Mouse (Mus musculus): ENCODE measurements around the gene Ddit4l. TPM values are rescaled to one million over a fixed set of nuclear protein-coding genes. Genes with fewer than 3 reads are reported as not detected.
"Not testable (repeated sequence)": the region's sequence is repeated elsewhere in the genome, so short reads cannot be mapped to it uniquely, and the experiment has no call there.

Ddit4l gene
- 8.3 and 8.6 TPM in 2 replicates for polyA plus RNA-seq (2014; fragmentation: Nextera tagmentation; extraction: Ambion mirVana)

GRCm38 (mm10) chr3:137621312-137621711 is at the start of gene Ddit4l:
TSS of gene Ddit4l (plus strand) at chr3:137621612.
- H3K27me3 ChIP-seq (ENCODE audit: control insufficient read depth, insufficient read depth, low read length); H3K4me3 ChIP-seq (ENCODE audit: low read depth, low read length); H3K9me3 ChIP-seq (ENCODE audit: control insufficient read depth, low read length); DNase-seq (ENCODE audit: low spot score); H3K4me2 ChIP-seq (replicated peaks; ENCODE audit: low read depth, low read length); H3K27ac ChIP-seq (ENCODE audit: low read depth, low read length); ATAC-seq (ENCODE audit: low FRiP score); H3K4me1 ChIP-seq (replicated peaks; ENCODE audit: control insufficient read depth, insufficient read depth, low read length); H3K9ac ChIP-seq (ENCODE audit: low read depth, low read length); H3K36me3 ChIP-seq (ENCODE audit: control insufficient read depth, insufficient read depth, low read length): not testable (repeated sequence)
- WGBS = 86% methylated on average over 3 of the region's 3 CpGs

DNA sequence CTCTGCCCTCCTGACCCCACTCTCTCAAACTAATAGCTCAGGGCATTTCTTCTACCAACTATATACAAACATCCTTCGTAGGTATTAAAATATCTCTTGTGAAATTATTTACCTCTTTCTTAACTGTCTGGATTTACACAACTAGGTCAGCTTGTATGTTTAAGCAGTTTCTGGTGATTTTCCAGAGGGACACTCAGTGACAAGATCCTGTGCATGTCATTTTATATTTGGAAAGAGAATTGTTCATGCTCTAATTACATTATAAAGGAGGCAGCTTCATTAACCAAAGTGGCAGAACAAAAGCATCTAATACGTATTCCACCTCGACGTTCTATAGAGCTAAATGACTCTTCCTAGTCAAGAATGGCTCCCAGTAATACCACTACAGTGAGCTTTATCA is 45.3 kb upstream of the Ddit4l start:
- Histone ChIP-seq H3K27ac (ENCODE audit: low read depth, low read length) (no peak overlapping the region), H3K36me3 (ENCODE audit: control insufficient read depth, insufficient read depth, low read length) (no peaks in the 10 kb centered on the region), H3K9ac (ENCODE audit: low read depth, low read length) (no peak overlapping the region), H3K4me2 (replicated peaks; ENCODE audit: low read depth, low read length) (no peak overlapping the region), H3K9me3 (ENCODE audit: control insufficient read depth, low read length) (no peaks in the 10 kb centered on the region), H3K4me1 (replicated peaks; ENCODE audit: control insufficient read depth, insufficient read depth, low read length) (no peaks in the 10 kb centered on the region), H3K27me3 (ENCODE audit: control insufficient read depth, insufficient read depth, low read length) (no peaks in the 10 kb centered on the region), H3K4me3 (ENCODE audit: low read depth, low read length) (no peak overlapping the region)
- DNase-seq (ENCODE audit: low spot score) = no peak
- ATAC-seq (ENCODE audit: low FRiP score) = no peak
- 76% methylated on average over 4 of the region's 4 CpGs for WGBS

DNA sequence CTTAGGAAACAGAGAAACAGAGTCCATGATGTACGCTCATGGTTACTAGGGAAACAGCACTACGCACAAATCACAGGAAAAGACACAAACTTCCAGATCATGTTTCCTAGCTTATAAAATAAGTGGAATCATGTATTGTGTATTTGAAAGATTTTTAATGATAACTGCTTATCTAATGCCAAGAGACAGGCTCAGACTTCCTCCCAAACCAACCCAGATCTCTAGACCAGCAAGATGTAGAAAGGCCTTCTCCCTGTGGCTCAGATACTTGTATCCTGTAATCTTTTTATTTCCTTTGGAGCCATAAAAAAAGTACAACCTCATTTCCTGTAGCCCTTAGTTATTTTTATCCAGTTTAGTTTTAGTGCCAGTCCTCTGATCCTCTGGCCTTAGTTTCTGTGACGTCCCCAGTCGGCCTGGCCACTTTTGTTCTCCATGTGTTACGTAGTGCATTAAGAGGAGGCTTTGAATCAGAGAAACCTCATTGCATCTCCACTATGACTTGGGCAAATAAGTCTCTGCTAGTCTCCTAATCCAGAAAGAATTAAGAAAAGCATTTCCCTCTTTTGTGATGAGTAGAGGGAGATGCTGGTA is 34.9 kb upstream of the Ddit4l start:
- Histone ChIP-seq H3K9me3 (ENCODE audit: control insufficient read depth, low read length) (no peaks in the 10 kb centered on the region), H3K9ac (ENCODE audit: low read depth, low read length) (no peak overlapping the region), H3K4me3 (ENCODE audit: low read depth, low read length) (no peak overlapping the region), H3K27me3 (ENCODE audit: control insufficient read depth, insufficient read depth, low read length) (no peaks in the 10 kb centered on the region), H3K36me3 (ENCODE audit: control insufficient read depth, insufficient read depth, low read length) (no peaks in the 10 kb centered on the region), H3K4me2 (replicated peaks; ENCODE audit: low read depth, low read length) (no peak overlapping the region), H3K27ac (ENCODE audit: low read depth, low read length) (no peak overlapping the region), H3K4me1 (replicated peaks; ENCODE audit: control insufficient read depth, insufficient read depth, low read length) (no peaks in the 10 kb centered on the region)
- ATAC-seq (ENCODE audit: low FRiP score) = no peak
- 93% methylated on average over 5 of the region's 5 CpGs for WGBS
- DNase-seq (ENCODE audit: low spot score) = no peak

DNA sequence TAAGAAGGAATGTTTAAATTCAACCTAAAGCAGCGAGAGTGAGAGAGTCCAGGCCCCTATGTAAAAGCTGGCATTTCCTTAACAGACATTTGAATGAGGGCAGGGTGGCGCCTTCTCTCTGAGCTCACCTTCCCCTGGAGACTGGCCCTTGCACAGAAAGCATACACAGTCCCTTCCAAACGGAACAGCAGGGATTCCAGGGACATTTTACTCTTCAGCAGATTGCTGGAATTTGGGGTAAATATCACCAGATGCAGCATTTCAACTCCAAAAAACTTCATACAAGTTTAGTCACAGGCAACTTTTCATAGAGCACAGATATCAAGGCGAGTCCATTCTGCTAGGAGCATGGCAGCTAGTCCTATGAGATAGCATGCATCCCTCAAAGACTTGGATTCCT is 31.6 kb upstream of the Ddit4l start:
- H3K27me3 ChIP-seq (ENCODE audit: control insufficient read depth, insufficient read depth, low read length) = no peaks in the 10 kb centered on the region
- H3K9me3 ChIP-seq (ENCODE audit: control insufficient read depth, low read length) = no peaks in the 10 kb centered on the region
- ATAC-seq (ENCODE audit: low FRiP score) = no peak
- DNase-seq (ENCODE audit: low spot score) = no peak
- WGBS = 75% methylated on average over 4 of the region's 4 CpGs
- no peak overlapping the region for H3K4me2 ChIP-seq (replicated peaks; ENCODE audit: low read depth, low read length)
- H3K4me3 ChIP-seq (ENCODE audit: low read depth, low read length) = no peak overlapping the region
- no peaks in the 10 kb centered on the region for H3K36me3 ChIP-seq (ENCODE audit: control insufficient read depth, insufficient read depth, low read length)
- H3K4me1 ChIP-seq (replicated peaks; ENCODE audit: control insufficient read depth, insufficient read depth, low read length) = no peaks in the 10 kb centered on the region
- H3K27ac ChIP-seq (ENCODE audit: low read depth, low read length) = no peak overlapping the region
- no peak overlapping the region for H3K9ac ChIP-seq (ENCODE audit: low read depth, low read length)

GRCm38 (mm10) chr3:137594332-137594905 is 27.0 kb upstream of the Ddit4l start:
- H3K4me2 ChIP-seq (replicated peaks; ENCODE audit: low read depth, low read length) = no peak overlapping the region
- no peak overlapping the region for H3K4me3 ChIP-seq (ENCODE audit: low read depth, low read length)
- H3K36me3 ChIP-seq (ENCODE audit: control insufficient read depth, insufficient read depth, low read length) = no peaks in the 10 kb centered on the region
- no peak overlapping the region for H3K27ac ChIP-seq (ENCODE audit: low read depth, low read length)
- H3K27me3 ChIP-seq (ENCODE audit: control insufficient read depth, insufficient read depth, low read length) = no peaks in the 10 kb centered on the region
- ATAC-seq (ENCODE audit: low FRiP score) = no peak
- 54% methylated on average over 4 of the region's 4 CpGs for WGBS
- DNase-seq (ENCODE audit: low spot score) = no peak
- H3K9me3 ChIP-seq (ENCODE audit: control insufficient read depth, low read length) = no peaks in the 10 kb centered on the region
- H3K4me1 ChIP-seq (replicated peaks; ENCODE audit: control insufficient read depth, insufficient read depth, low read length) = no peaks in the 10 kb centered on the region
- H3K9ac ChIP-seq (ENCODE audit: low read depth, low read length) = no peak overlapping the region

- H3K4me3 ChIP-seq (ENCODE audit: low read depth, low read length) = no peak overlapping the region
- H3K27ac ChIP-seq (ENCODE audit: low read depth, low read length) = no peak overlapping the region
- H3K9ac ChIP-seq (ENCODE audit: low read depth, low read length) = no peak overlapping the region
- DNase-seq (ENCODE audit: low spot score) (no peak), ATAC-seq (ENCODE audit: low FRiP score) (no peak)
- no peak overlapping the region for H3K4me2 ChIP-seq (replicated peaks; ENCODE audit: low read depth, low read length)
- no peaks in the 10 kb centered on the region for H3K4me1 ChIP-seq (replicated peaks; ENCODE audit: control insufficient read depth, insufficient read depth, low read length)
- H3K36me3 ChIP-seq (ENCODE audit: control insufficient read depth, insufficient read depth, low read length) = no peaks in the 10 kb centered on the region
- no peaks in the 10 kb centered on the region for H3K9me3 ChIP-seq (ENCODE audit: control insufficient read depth, low read length)
- 69% methylated on average over 1 of the region's 1 CpGs for WGBS
- no peaks in the 10 kb centered on the region for H3K27me3 ChIP-seq (ENCODE audit: control insufficient read depth, insufficient read depth, low read length)
Observed at GRCm38 (mm10) chr3:137608918-137609435, 12.4 kb upstream of the Ddit4l start.

- DNase-seq (ENCODE audit: low spot score) (no peak), ATAC-seq (ENCODE audit: low FRiP score) (no peak)
- H3K36me3 ChIP-seq (ENCODE audit: control insufficient read depth, insufficient read depth, low read length) = no peaks in the 10 kb centered on the region
- H3K27ac ChIP-seq (ENCODE audit: low read depth, low read length) = no peak overlapping the region
- WGBS = 97% methylated on average over 6 of the region's 6 CpGs
- H3K9ac ChIP-seq (ENCODE audit: low read depth, low read length) = no peak overlapping the region
- no peak overlapping the region for H3K4me2 ChIP-seq (replicated peaks; ENCODE audit: low read depth, low read length)
- H3K9me3 ChIP-seq (ENCODE audit: control insufficient read depth, low read length) = no peaks in the 10 kb centered on the region
- H3K4me3 ChIP-seq (ENCODE audit: low read depth, low read length) = no peak overlapping the region
- H3K4me1 ChIP-seq (replicated peaks; ENCODE audit: control insufficient read depth, insufficient read depth, low read length) = no peaks in the 10 kb centered on the region
- H3K27me3 ChIP-seq (ENCODE audit: control insufficient read depth, insufficient read depth, low read length) = no peaks in the 10 kb centered on the region
Observed at GRCm38 (mm10) chr3:137610457-137611109, 10.8 kb upstream of the Ddit4l start.

- no peak for ATAC-seq (ENCODE audit: low FRiP score)
- H3K4me2 ChIP-seq (replicated peaks; ENCODE audit: low read depth, low read length) = no peak overlapping the region
- WGBS = 76% methylated on average over 4 of the region's 4 CpGs
- no peak overlapping the region for H3K9ac ChIP-seq (ENCODE audit: low read depth, low read length)
- no peaks in the 10 kb centered on the region for H3K4me1 ChIP-seq (replicated peaks; ENCODE audit: control insufficient read depth, insufficient read depth, low read length)
- H3K9me3 ChIP-seq (ENCODE audit: control insufficient read depth, low read length) = no peaks in the 10 kb centered on the region
- no peak for DNase-seq (ENCODE audit: low spot score)
- no peak overlapping the region for H3K4me3 ChIP-seq (ENCODE audit: low read depth, low read length)
- H3K36me3 ChIP-seq (ENCODE audit: control insufficient read depth, insufficient read depth, low read length) = no peaks in the 10 kb centered on the region
- no peak overlapping the region for H3K27ac ChIP-seq (ENCODE audit: low read depth, low read length)
- H3K27me3 ChIP-seq (ENCODE audit: control insufficient read depth, insufficient read depth, low read length) = no peaks in the 10 kb centered on the region
Observed at GRCm38 (mm10) chr3:137611110-137611857, 10.1 kb upstream of the Ddit4l start.

Data from hindbrain, embryonic 11.5 days (tissue).